ENCODE assay signal across 18 mouse cellular contexts in genomic region chr14:22864132-22864531, GRCm38 (mm10).
A peak's percentile ranks its signal among the peaks of the same experiment; 100 is the strongest.
DNase-seq lines count a peak whose midpoint lies in the region; ATAC-seq and TF ChIP-seq lines count a peak whose summit lies in the region.
"Had no signal": no experiment of that assay in that cellular context is flagged by ENCODE, and none has a peak within 500 bp of the region (broad histone marks: within the 10 kb centered on the region; RNA-seq: fewer than 3 reads in every experiment).

No protein-coding gene starts in this region.

- ATAC-seq in intestine, embryonic 14.5 days (replicated peaks; ENCODE audit: low FRiP score, low TSS enrichment, low read depth), result peak; percentile 71; the same call in 1 of the 2 replicates
- no peak for ATAC-seq in intestine, postnatal 0 days
- peak; percentile 31; the same call in 1 of the 2 replicates for ATAC-seq in stomach, embryonic 15.5 days (ENCODE audit: insufficient read depth, low FRiP score, low read depth)
- ATAC-seq: forebrain, postnatal 0 days; liver, postnatal 0 days had no signal

- TF ChIP-seq CTCF in intestine, postnatal 0 days (IDR thresholded peaks at IDR 0.05; ENCODE audit: low read depth), result no peak

- H3K4me1 ChIP-seq in intestine, embryonic 14.5 days (replicated peaks; ENCODE audit: control insufficient read depth, insufficient read depth, low read length), result no peaks in the 10 kb centered on the region
- no peaks in the 10 kb centered on the region for H3K4me1 ChIP-seq in intestine, postnatal 0 days (replicated peaks; ENCODE audit: control insufficient read depth, insufficient read depth, low read length)
- H3K4me1 ChIP-seq in limb, embryonic 10.5 days, result peaks cover 26% of the 10 kb centered on the region
- no peaks in the 10 kb centered on the region for H3K4me1 ChIP-seq in stomach, embryonic 15.5 days

- H3K27ac ChIP-seq in intestine, embryonic 14.5 days (ENCODE audit: low read depth), result no peak overlapping the region
- no peak overlapping the region for H3K27ac ChIP-seq in intestine, postnatal 0 days (ENCODE audit: low read depth, low read length)
- peak overlapping the region; percentile 66 for H3K27ac ChIP-seq in limb, embryonic 10.5 days
- no peak overlapping the region for H3K27ac ChIP-seq in stomach, embryonic 15.5 days
- H3K27ac ChIP-seq: hindbrain, embryonic 14.5 days had no signal

- H3K27me3 ChIP-seq in intestine, embryonic 14.5 days (replicated peaks; ENCODE audit: control insufficient read depth, insufficient read depth, low read length), result no peaks in the 10 kb centered on the region
- H3K27me3 ChIP-seq in intestine, postnatal 0 days (replicated peaks; ENCODE audit: control insufficient read depth, insufficient read depth, low read length), result no peaks in the 10 kb centered on the region
- H3K27me3 ChIP-seq in limb, embryonic 10.5 days (ENCODE audit: low read depth, poor library complexity, severe bottlenecking), result no peaks in the 10 kb centered on the region
- no peaks in the 10 kb centered on the region for H3K27me3 ChIP-seq in stomach, embryonic 15.5 days (replicated peaks)

- H3K9me3 ChIP-seq in intestine, embryonic 14.5 days (ENCODE audit: control insufficient read depth, low read length), result no peaks in the 10 kb centered on the region
- no peaks in the 10 kb centered on the region for H3K9me3 ChIP-seq in intestine, postnatal 0 days (ENCODE audit: control insufficient read depth)
- no peaks in the 10 kb centered on the region for H3K9me3 ChIP-seq in limb, embryonic 10.5 days (replicated peaks)
- no peaks in the 10 kb centered on the region for H3K9me3 ChIP-seq in stomach, embryonic 15.5 days

- H3K4me3 ChIP-seq in intestine, embryonic 14.5 days (ENCODE audit: low read depth, low read length), result no peak overlapping the region
- H3K4me3 ChIP-seq in intestine, postnatal 0 days (ENCODE audit: low read depth, low read length), result no peak overlapping the region
- no peak overlapping the region for H3K4me3 ChIP-seq in limb, embryonic 10.5 days
- no peak overlapping the region for H3K4me3 ChIP-seq in stomach, embryonic 15.5 days (replicated peaks)
- H3K4me3 ChIP-seq: myocyte had no signal

- H3K4me2 ChIP-seq in intestine, embryonic 14.5 days (ENCODE audit: low read length), result no peak overlapping the region
- H3K4me2 ChIP-seq in intestine, postnatal 0 days (replicated peaks; ENCODE audit: low read depth), result no peak overlapping the region
- H3K4me2 ChIP-seq in stomach, embryonic 15.5 days, result no peak overlapping the region
- H3K4me2 ChIP-seq: hindbrain, embryonic 14.5 days; midbrain, embryonic 11.5 days had no signal

- WGBS in intestine, embryonic 14.5 days, result 38% methylated on average over 7 of the region's 7 CpGs
- 61% methylated on average over 7 of the region's 7 CpGs for WGBS in intestine, postnatal 0 days
- WGBS in limb, embryonic 10.5 days, result 22% methylated on average over 7 of the region's 7 CpGs
- 34% methylated on average over 7 of the region's 7 CpGs for WGBS in stomach, embryonic 15.5 days

- H3K9ac ChIP-seq in intestine, embryonic 14.5 days (ENCODE audit: low read length), result no peak overlapping the region
- H3K9ac ChIP-seq in intestine, postnatal 0 days (ENCODE audit: low read depth, low read length), result no peak overlapping the region
- no peak overlapping the region for H3K9ac ChIP-seq in stomach, embryonic 15.5 days
- H3K9ac ChIP-seq: forebrain, postnatal 0 days; hindbrain, embryonic 14.5 days; liver, postnatal 0 days had no signal

- no peaks in the 10 kb centered on the region for H3K36me3 ChIP-seq in intestine, embryonic 14.5 days (ENCODE audit: control insufficient read depth, insufficient read depth, low read length)
- no peaks in the 10 kb centered on the region for H3K36me3 ChIP-seq in intestine, postnatal 0 days (ENCODE audit: control insufficient read depth, insufficient read depth)
- no peaks in the 10 kb centered on the region for H3K36me3 ChIP-seq in limb, embryonic 10.5 days
- H3K36me3 ChIP-seq in stomach, embryonic 15.5 days, result no peaks in the 10 kb centered on the region

- DNase-seq in intestine, embryonic 14.5 days (ENCODE audit: low spot score), result no peak
- peak; percentile 27 for DNase-seq in embryo, embryonic 11.5 days (ENCODE audit: low read depth, low spot score)
- peak; percentile 62 for DNase-seq in limb, embryonic 10.5 days (ENCODE audit: low spot score)
- DNase-seq in frontal cortex, postnatal 10 days (ENCODE audit: low spot score in 2 of 2), result no peak
- DNase-seq in ovary, postnatal 36 days (ENCODE audit: low spot score), result no peak
- no peak for DNase-seq in layer of hippocampus, postnatal 10 days (ENCODE audit: low spot score in 2 of 2)
- DNase-seq: cerebellum, postnatal 14 days; forebrain, postnatal 0 days; gastrocnemius, postnatal 10 days; heart, postnatal 10 days; kidney, postnatal 10 days; liver, postnatal 0 days; right cerebral cortex, postnatal 25 days had no signal

Comparison
In these comparisons a context has a peak if more than half of its experiments do, and no peak if none do; other contexts are left out.
1. DNase-seq: peak in embryo, embryonic 11.5 days (single experiment) and limb, embryonic 10.5 days (single experiment); none in intestine, embryonic 14.5 days (single experiment), frontal cortex, postnatal 10 days (0 of 2), ovary, postnatal 36 days (single experiment) and layer of hippocampus, postnatal 10 days (0 of 2).